Mouse (Mus musculus) midbrain, postnatal 0 days (tissue): ENCODE data around the gene Nup85. TPM values are rescaled to one million over a fixed set of nuclear protein-coding genes. Genes with fewer than 3 reads are reported as not detected.

Experiments used
- ATAC-seq: fragments of 200-750 bp; cut with Nextera tagmentation; 2 replicates; pipeline ENCODE4 v1.8.0; 2017; ENCODE audit warnings: moderate number of reproducible peaks, mild to moderate bottlenecking, moderate TSS enrichment, moderate library complexity; ENCODE audit not compliant: low FRiP score
- DNase-seq: peaks from one replicate; pipeline ENCODE4 v3.0.0-alpha.2; 2015; ENCODE audit warnings: low spot score
- H3K27ac ChIP-seq: fragments of 300-500 bp; sonication (generic); 2 replicates; pipeline ENCODE4 v1.5.1; 2014; ENCODE audit warnings: low read depth, mild to moderate bottlenecking, low read length, mixed read lengths
- H3K27me3 ChIP-seq: fragments of 300-500 bp; sonication (generic); 2 replicates; pipeline ENCODE4 v1.6.1; 2014; ENCODE audit warnings: low read length, control low read depth, mixed read lengths; ENCODE audit not compliant: insufficient read depth
- H3K36me3 ChIP-seq: fragments of 300-500 bp; sonication (generic); 2 replicates; pipeline ENCODE4 v1.6.1; 2014; ENCODE audit warnings: low read length, control low read depth, mixed read lengths; ENCODE audit not compliant: insufficient read depth
- H3K4me1 ChIP-seq: fragments of 300-500 bp; sonication (generic); 2 replicates; pipeline ENCODE4 v1.6.1; 2014; ENCODE audit warnings: mild to moderate bottlenecking, control low read depth, antibody characterized with exemption, low read length, mixed read lengths; ENCODE audit not compliant: insufficient read depth
- H3K4me2 ChIP-seq: fragments of 300-500 bp; sonication (generic); 2 replicates; pipeline ENCODE4 v1.6.1; 2014; ENCODE audit warnings: low read depth, mild to moderate bottlenecking, low read length, mixed read lengths; ENCODE audit not compliant: poor library complexity, severe bottlenecking
- H3K4me3 ChIP-seq: fragments of 300-500 bp; sonication (generic); 2 replicates; pipeline ENCODE4 v1.5.1; 2014; ENCODE audit warnings: low read depth, mild to moderate bottlenecking, low read length, moderate library complexity
- H3K9ac ChIP-seq: fragments of 300-500 bp; sonication (generic); replicated peaks from 2 replicates; pipeline ENCODE4 v1.6.1; 2014; ENCODE audit warnings: mild to moderate bottlenecking, low read length, moderate library complexity, mixed read lengths; ENCODE audit not compliant: poor library complexity, severe bottlenecking
- H3K9me3 ChIP-seq: fragments of 300-500 bp; sonication (generic); 2 replicates; pipeline ENCODE4 v1.6.1; 2016; ENCODE audit warnings: low read length, control low read depth
- CTCF ChIP-seq: IDR thresholded peaks from 2 replicates; pipeline ENCODE4 v1.5.1; 2016; ENCODE audit warnings: antibody characterized with exemption, mild to moderate bottlenecking
- WGBS: fragments of 180-500 bp; shearing (Covaris S2); extraction: QIAGEN DNeasy Blood & Tissue Kit; methylation state at CpG from one replicate; pipeline ENCODE4 v1.1.7; 2014; 5-methylcytosine and 5-hydroxymethylcytosine counted together
- polyA plus RNA-seq: library from polyadenylated mRNA; unstranded; fragments of >200 nt; fragmentation: Nextera tagmentation; extraction: Ambion mirVana; gene quantifications from 2 replicates; pipeline ENCODE4 v1.2.1, GENCODE M21; 2015
- total RNA-seq: library from RNA; depleted of rRNA; stranded (reverse); fragments of >200 nt; gene quantifications from 2 replicates; pipeline ENCODE4 v1.2.3, GENCODE M21; 2014; rRNA removed

Nup85 gene
- total RNA-seq: 49.5 and 59.5 TPM in 2 replicates
- 75.6 and 80.3 TPM in 2 replicates for polyA plus RNA-seq

DNA sequence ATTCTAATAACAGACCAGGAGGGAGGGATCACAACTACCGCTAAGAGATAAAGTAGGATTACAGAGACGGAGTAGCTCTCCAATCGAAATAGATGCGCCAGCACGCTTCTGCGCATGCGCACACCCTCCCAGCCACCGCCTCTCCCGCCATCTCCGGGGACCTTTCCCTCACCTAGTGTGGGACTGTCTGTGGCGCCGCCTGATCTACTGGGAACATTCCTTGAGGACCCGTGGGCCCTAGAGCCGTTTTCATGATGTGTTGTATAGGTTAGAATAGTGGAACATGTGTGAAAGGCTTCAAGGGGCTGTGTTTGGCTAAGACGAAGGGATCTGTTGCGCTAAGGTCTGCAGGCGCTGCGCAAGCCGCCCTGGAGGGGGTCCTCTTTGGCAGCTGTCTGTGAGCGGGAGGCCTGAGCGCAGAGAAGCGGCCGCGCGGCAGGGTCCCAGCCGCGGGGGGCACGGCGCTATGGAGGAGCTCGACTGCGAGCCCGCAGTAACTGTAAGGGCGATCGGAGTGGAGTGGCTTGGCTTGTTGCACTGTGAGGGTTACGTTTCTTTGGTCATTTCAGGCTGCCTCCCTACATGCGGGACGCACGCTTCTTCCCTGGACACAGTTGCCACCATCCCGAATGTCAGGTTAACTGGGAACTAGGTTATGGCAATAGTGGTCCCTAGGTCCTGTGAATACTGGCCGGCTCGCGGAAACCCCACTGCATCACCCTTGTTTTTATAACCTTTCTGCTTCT lies at the start of gene Nup85:
Nup85 (plus strand) TSS at position 371 of the 746 bp plus-strand sequence.
- Histone ChIP-seq H3K27ac (peak within 1 kb of the TSS; percentile 76), H3K4me1 (0 out of 2 replicates have a peak, but pooled peaks cover 4% of the 10 kb centered on the region), H3K27me3 (no peaks in the 10 kb centered on the region), H3K36me3 (peaks cover 26% of the 10 kb centered on the region), H3K4me2 (peak within 1 kb of the TSS; percentile 79), H3K9me3 (no peaks in the 10 kb centered on the region), H3K4me3 (peak within 1 kb of the TSS; percentile 72), H3K9ac (peak within 1 kb of the TSS; percentile 73)
- WGBS: under 1% methylated on average over 42 of the region's 42 CpGs
- TF ChIP-seq CTCF: peak; percentile 22
- peak; percentile 99 for DNase-seq
- peak; percentile 88 for ATAC-seq

DNA sequence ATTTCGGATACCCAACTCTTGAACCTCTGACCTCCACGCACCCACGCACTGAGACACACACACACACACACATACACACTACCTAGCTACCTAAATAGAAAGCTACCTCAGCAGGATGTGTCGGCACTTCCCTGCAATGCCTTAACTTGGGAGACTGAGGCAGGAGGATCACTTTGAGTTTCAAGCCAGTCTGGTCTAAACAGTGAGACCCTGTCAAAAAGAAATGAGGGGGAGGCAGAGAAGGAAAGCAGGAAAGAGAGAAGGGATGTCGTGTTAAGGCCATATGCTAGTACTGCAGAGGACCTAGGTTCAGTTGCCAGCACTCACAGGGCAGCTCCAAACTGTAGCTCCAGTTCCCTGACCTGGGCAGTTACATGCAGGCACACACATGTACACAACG lies 49.2 kb upstream of the Nup85 start:
- 75% methylated on average over 6 of the region's 6 CpGs for WGBS
- Histone ChIP-seq H3K4me1 (peaks cover 14% of the 10 kb centered on the region), H3K4me2 (no peak overlapping the region), H3K9ac (no peak overlapping the region), H3K27ac (no peak overlapping the region), H3K4me3 (no peak overlapping the region), H3K27me3 (no peaks in the 10 kb centered on the region), H3K36me3 (no peaks in the 10 kb centered on the region), H3K9me3 (no peaks in the 10 kb centered on the region)
- DNase-seq: no peak
- ATAC-seq: no peak
- TF ChIP-seq CTCF: no peak

DNA sequence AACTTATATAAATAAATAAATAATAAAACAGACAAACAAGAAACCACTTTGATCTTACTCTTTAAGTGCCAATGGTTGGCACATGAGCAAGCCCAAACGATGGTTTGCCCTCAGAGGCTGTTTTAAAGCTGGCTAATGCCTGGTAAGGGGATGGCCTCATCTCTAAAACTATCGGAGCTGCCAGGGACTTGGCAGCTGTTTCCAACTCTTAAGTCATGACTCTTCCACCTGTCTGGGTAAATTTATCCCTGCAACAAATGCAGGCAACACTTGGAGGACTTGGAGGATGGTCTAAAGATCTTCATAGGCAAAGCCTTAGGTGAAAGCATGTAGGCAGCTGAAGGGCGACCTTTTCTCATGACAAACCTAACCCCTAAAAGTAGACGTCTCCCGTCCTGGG lies 47.3 kb upstream of the Nup85 start:
- TF ChIP-seq CTCF: no peak
- ATAC-seq (no peak), DNase-seq (no peak)
- Histone ChIP-seq H3K9me3 (no peaks in the 10 kb centered on the region), H3K27ac (no peak overlapping the region), H3K4me3 (no peak overlapping the region), H3K27me3 (no peaks in the 10 kb centered on the region), H3K4me1 (0 out of 2 replicates have a peak, but pooled peaks cover under 1% of the 10 kb centered on the region), H3K4me2 (no peak overlapping the region), H3K9ac (no peak overlapping the region), H3K36me3 (peaks cover 3% of the 10 kb centered on the region)
- WGBS: 87% methylated on average over 5 of the region's 5 CpGs

DNA sequence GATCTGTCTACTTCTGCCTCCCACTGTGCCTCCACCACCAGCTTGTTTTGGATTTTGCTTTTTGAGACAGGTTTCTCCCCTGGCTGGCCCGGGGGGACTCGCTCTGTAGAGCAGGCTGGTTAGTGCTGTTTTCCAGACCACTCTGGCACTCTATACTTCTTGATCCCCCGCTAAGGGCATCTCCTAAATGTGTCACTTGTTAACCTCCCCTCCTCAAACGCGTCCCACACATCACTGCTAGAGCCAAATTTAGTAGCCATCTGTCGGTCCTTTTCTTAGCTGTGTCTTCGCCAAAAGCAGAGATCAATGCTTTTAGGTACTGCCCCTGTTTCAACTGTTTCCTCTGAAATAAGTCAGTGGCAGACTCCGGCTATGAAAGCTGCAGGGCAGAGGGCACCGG lies 45.5 kb upstream of the Nup85 start:
- Histone ChIP-seq H3K4me3 (no peak overlapping the region), H3K36me3 (peaks cover 11% of the 10 kb centered on the region), H3K27me3 (no peaks in the 10 kb centered on the region), H3K9me3 (no peaks in the 10 kb centered on the region), H3K4me2 (no peak overlapping the region), H3K9ac (no peak overlapping the region), H3K27ac (no peak overlapping the region), H3K4me1 (no peaks in the 10 kb centered on the region)
- WGBS: 73% methylated on average over 9 of the region's 9 CpGs
- TF ChIP-seq CTCF: no peak
- no peak for DNase-seq
- no peak for ATAC-seq

DNA sequence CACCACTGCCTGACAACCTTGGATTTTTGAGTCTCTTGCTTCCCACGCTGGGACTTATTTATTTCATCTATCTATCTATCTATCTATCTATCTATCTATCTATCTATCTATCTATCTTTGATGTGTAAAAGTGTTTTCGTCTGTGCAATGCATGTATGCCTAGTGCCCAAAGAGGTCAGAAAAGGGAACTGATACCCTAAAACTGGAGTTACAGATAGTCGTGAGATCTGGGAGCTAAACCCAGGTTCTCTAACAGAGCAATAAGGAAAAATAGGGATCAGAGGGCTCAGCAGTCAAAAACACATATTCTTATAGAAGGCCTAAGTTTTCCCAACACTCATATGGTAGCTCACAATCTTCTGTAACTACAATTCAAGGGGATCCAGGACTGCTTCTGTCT lies 44.7 kb upstream of the Nup85 start:
- no peak for TF ChIP-seq CTCF
- H3K36me3 ChIP-seq: peaks cover 16% of the 10 kb centered on the region
- H3K27ac ChIP-seq: no peak overlapping the region
- no peaks in the 10 kb centered on the region for H3K4me1 ChIP-seq
- H3K9ac ChIP-seq: no peak overlapping the region
- no peaks in the 10 kb centered on the region for H3K27me3 ChIP-seq
- ATAC-seq: no peak
- no peaks in the 10 kb centered on the region for H3K9me3 ChIP-seq
- no peak overlapping the region for H3K4me3 ChIP-seq
- no peak overlapping the region for H3K4me2 ChIP-seq
- DNase-seq: no peak
- WGBS: 92% methylated on average over 3 of the region's 3 CpGs

DNA sequence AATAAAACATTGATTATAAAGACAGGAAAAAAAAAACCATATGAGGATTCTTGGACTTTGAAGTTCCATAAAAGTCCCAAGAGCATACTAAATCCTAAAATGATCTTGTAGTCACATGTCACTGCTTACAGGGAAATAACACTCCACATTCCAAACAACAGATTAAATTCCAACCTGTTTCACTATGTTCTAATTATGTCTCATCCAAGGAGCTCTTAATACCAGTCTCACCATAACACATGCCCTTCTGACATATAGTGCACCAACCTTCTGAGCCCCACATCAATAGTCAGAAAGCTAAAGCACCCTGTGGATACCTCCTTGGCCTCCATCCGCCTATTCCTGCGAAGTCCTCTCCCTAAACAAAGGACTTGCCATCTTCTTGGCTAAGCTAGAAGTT lies 44.0 kb upstream of the Nup85 start:
- ATAC-seq (no peak), DNase-seq (no peak)
- H3K4me1 ChIP-seq: no peaks in the 10 kb centered on the region
- peaks cover 21% of the 10 kb centered on the region for H3K36me3 ChIP-seq
- TF ChIP-seq CTCF: no peak
- H3K4me3 ChIP-seq: no peak overlapping the region
- H3K9ac ChIP-seq: no peak overlapping the region
- no peaks in the 10 kb centered on the region for H3K9me3 ChIP-seq
- H3K4me2 ChIP-seq: no peak overlapping the region
- WGBS: 45% methylated on average over 2 of the region's 2 CpGs
- H3K27ac ChIP-seq: no peak overlapping the region
- no peaks in the 10 kb centered on the region for H3K27me3 ChIP-seq
